Mouse (Mus musculus): ENCODE data around the gene Sgsm2. TPM values are rescaled to one million over a fixed set of nuclear protein-coding genes. Genes with fewer than 3 reads are reported as not detected.

Sgsm2 gene
- polyA plus RNA-seq, 1 experiment from 2014 or later, result 25.1 TPM

DNA sequence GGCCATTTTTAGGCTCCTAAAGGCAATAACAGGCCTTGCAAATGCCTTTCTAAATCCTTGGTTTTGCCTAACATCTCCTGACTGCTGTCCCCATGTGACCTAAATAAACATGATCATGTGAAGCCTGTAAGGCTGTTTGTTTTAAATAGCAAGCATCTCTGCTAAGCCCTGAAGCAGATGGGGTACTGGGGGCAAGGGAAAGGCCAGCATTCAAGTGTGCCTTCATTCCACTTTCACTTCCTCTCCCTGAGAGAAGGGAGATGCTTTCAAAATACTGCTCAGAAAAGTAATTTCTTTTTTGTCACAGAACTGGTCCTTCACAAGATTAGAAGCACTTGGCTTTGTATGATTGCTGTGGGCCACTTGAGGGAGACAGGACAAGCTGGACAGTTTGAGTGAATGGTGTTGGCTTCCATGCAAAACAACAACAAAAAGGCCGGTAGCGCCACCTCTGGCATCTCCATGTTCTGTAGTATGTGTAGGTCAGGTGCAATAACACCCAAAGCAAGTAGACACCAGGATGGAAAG lies 68.4 kb downstream of the Sgsm2 start:
- Histone ChIP-seq H3K4me3 (ENCODE audit: low read length) (no peak overlapping the region), H3K4me2 (ENCODE audit: low read length) (no peak overlapping the region), H3K27me3 (replicated peaks; ENCODE audit: control insufficient read depth, insufficient read depth, low read length) (no peaks in the 10 kb centered on the region), H3K36me3 (ENCODE audit: control insufficient read depth, insufficient read depth, low read length) (no peaks in the 10 kb centered on the region), H3K9me3 (ENCODE audit: control insufficient read depth, low read length) (no peaks in the 10 kb centered on the region), H3K4me1 (ENCODE audit: control insufficient read depth, insufficient read depth, low read depth, low read length) (peaks cover 17% of the 10 kb centered on the region), H3K9ac (ENCODE audit: low read depth, low read length) (no peak overlapping the region), H3K27ac (ENCODE audit: low read depth, low read length) (no peak overlapping the region)
- WGBS, result 30% methylated on average over 2 of the region's 2 CpGs
- no peak for ATAC-seq

DNA sequence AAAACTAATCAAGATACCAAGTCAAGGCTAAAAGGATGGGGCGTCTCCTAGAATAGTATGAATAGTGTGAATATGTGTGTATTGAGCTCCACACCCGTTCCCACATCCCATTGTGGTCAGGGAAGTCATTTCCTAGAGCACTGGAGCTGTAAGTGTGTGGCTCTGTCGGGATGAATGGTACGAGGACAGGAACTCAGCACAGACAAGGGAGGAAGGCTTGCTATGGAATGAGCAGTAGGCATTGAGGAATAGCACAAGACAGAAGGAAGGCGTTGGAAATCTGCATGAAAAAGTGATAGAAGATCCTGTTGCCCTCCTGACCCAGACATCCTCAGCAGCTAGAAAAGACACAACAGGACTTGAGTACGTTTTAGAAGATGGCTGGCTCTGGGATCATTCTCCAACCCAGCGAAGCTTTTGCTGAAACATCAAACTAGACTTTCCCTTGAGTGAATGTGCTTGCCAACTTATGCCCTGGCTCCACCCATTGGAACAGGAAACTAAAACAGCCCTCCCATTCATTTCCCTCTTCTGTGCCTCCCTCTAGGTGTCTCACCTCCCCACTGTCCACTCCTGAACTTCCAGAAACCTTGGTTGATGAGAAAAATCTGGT lies 69.0 kb downstream of the Sgsm2 start:
- no peak overlapping the region for H3K9ac ChIP-seq (ENCODE audit: low read depth, low read length)
- peaks cover 11% of the 10 kb centered on the region for H3K4me1 ChIP-seq (ENCODE audit: control insufficient read depth, insufficient read depth, low read depth, low read length)
- H3K4me2 ChIP-seq (ENCODE audit: low read length), result no peak overlapping the region
- H3K4me3 ChIP-seq (ENCODE audit: low read length), result no peak overlapping the region
- ATAC-seq, result no peak
- WGBS, result 74% methylated on average over 7 of the region's 7 CpGs
- H3K27me3 ChIP-seq (replicated peaks; ENCODE audit: control insufficient read depth, insufficient read depth, low read length), result no peaks in the 10 kb centered on the region
- no peaks in the 10 kb centered on the region for H3K36me3 ChIP-seq (ENCODE audit: control insufficient read depth, insufficient read depth, low read length)
- no peaks in the 10 kb centered on the region for H3K9me3 ChIP-seq (ENCODE audit: control insufficient read depth, low read length)
- no peak overlapping the region for H3K27ac ChIP-seq (ENCODE audit: low read depth, low read length)

DNA sequence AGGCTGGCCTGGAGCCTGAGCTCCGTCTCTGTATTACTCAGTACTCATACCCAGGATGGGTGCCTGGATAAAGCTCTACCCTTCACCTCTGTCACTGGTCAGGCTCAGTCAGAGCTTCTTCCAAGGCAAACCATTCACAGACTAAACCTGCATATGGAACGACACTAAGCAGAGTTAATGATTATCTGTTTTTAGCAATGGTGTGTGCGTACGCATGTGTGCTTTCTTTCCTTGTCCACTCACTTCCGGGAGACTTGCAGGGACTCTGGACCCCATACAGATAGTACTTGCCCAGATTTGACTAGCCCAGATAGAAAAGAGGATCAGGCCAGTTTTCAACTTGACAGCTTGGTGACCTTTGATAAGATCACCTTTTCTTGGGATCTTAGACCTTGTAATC lies 70.2 kb downstream of the Sgsm2 start:
- no peak overlapping the region for H3K4me2 ChIP-seq (ENCODE audit: low read length)
- H3K27ac ChIP-seq (ENCODE audit: low read depth, low read length), result no peak overlapping the region
- H3K27me3 ChIP-seq (replicated peaks; ENCODE audit: control insufficient read depth, insufficient read depth, low read length), result no peaks in the 10 kb centered on the region
- 87% methylated on average over 5 of the region's 5 CpGs for WGBS
- H3K4me1 ChIP-seq (ENCODE audit: control insufficient read depth, insufficient read depth, low read depth, low read length), result peaks cover 8% of the 10 kb centered on the region
- H3K9me3 ChIP-seq (ENCODE audit: control insufficient read depth, low read length), result no peaks in the 10 kb centered on the region
- H3K4me3 ChIP-seq (ENCODE audit: low read length), result no peak overlapping the region
- no peak for ATAC-seq
- no peaks in the 10 kb centered on the region for H3K36me3 ChIP-seq (ENCODE audit: control insufficient read depth, insufficient read depth, low read length)
- no peak overlapping the region for H3K9ac ChIP-seq (ENCODE audit: low read depth, low read length)

DNA sequence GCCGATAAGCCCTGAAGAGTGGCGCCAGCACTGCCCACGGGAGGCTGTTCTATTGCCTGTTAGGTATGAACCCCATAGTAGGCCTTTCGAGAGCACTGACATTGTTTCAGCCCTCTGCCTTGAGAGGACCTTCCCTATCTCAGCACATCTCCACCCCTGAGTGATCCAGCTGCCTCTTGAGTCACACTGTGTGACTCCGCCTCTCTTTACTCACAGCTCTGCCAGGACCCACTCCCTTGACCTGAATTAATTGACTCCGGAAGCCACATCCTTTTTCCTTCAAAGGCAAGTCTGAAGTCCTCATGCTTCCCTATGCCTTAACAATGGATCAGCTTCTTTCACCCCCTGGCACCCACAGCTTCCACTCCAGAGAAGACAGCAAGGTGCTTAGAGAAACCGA lies 70.7 kb downstream of the Sgsm2 start:
- WGBS, result 66% methylated on average over 7 of the region's 7 CpGs
- H3K9ac ChIP-seq (ENCODE audit: low read depth, low read length), result no peak overlapping the region
- no peak overlapping the region for H3K4me2 ChIP-seq (ENCODE audit: low read length)
- no peaks in the 10 kb centered on the region for H3K9me3 ChIP-seq (ENCODE audit: control insufficient read depth, low read length)
- ATAC-seq, result no peak
- H3K4me1 ChIP-seq (ENCODE audit: control insufficient read depth, insufficient read depth, low read depth, low read length), result peaks cover 8% of the 10 kb centered on the region
- no peaks in the 10 kb centered on the region for H3K27me3 ChIP-seq (replicated peaks; ENCODE audit: control insufficient read depth, insufficient read depth, low read length)
- no peak overlapping the region for H3K27ac ChIP-seq (ENCODE audit: low read depth, low read length)
- H3K4me3 ChIP-seq (ENCODE audit: low read length), result no peak overlapping the region
- no peaks in the 10 kb centered on the region for H3K36me3 ChIP-seq (ENCODE audit: control insufficient read depth, insufficient read depth, low read length)

DNA sequence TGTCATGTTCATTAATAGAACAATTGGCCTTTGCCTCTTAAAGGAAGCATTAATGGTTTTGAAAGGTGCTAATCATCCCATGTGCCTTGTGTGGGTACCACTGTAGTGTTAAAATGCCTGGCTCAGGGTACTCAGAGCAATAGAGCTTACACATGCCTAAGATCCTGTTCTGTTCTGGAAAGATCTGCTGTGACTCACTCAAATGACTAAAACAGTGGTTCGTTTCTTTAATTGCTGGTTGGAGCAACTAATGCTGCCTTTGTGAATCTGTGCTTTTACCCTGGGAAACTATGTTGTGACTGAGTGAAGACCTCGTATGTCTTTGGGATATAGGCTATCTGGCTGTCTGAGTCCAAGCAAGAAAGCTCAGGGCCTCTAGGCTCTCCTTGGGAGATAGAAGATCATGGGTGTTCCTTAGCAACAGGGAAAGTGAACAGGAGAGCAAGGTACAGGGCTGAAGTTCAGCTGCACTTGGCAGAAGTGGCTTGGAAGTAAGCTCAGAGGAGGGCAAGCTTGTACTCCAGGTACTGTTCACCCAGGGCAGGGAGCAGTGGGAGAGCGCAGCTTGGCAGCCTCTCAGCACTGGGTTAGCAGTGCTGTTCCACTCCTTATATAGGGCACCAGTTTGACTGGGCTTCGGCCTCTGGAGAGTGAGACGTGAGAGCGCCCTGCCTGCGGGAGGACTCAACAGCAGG lies 74.0 kb downstream of the Sgsm2 start:
- H3K4me1 ChIP-seq (ENCODE audit: control insufficient read depth, insufficient read depth, low read depth, low read length), result no peaks in the 10 kb centered on the region
- no peak overlapping the region for H3K4me3 ChIP-seq (ENCODE audit: low read length)
- no peak overlapping the region for H3K4me2 ChIP-seq (ENCODE audit: low read length)
- no peaks in the 10 kb centered on the region for H3K9me3 ChIP-seq (ENCODE audit: control insufficient read depth, low read length)
- H3K27ac ChIP-seq (ENCODE audit: low read depth, low read length), result no peak overlapping the region
- WGBS, result 79% methylated on average over 7 of the region's 7 CpGs
- no peak for ATAC-seq
- H3K9ac ChIP-seq (ENCODE audit: low read depth, low read length), result no peak overlapping the region
- 0 out of 2 replicates have a peak, but pooled peaks cover 4% of the 10 kb centered on the region for H3K36me3 ChIP-seq (ENCODE audit: control insufficient read depth, insufficient read depth, low read length)
- H3K27me3 ChIP-seq (replicated peaks; ENCODE audit: control insufficient read depth, insufficient read depth, low read length), result no peaks in the 10 kb centered on the region

DNA sequence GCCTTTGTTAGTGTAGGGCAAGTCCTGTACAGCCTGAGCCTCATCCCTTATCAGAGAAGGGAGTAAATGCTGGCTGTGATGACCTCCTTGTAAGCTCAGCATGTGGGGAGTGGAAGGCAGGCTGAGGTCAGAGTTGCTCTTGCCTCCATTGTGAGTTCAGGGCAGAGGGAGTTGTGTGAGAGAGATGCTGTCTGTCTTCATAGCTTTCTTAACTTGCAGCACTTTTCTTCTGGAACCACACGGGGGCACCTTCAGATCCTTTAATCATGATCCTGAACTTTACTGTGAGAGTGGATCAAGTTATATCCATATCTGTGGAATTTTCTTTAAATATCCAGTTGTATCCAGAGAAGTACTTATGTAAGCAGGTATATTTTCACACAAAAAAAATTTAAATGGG lies 75.4 kb downstream of the Sgsm2 start:
- 25% methylated on average over 1 of the region's 1 CpGs for WGBS
- no peaks in the 10 kb centered on the region for H3K27me3 ChIP-seq (replicated peaks; ENCODE audit: control insufficient read depth, insufficient read depth, low read length)
- ATAC-seq, result peak; percentile 54; the same call in 1 of the 2 replicates

DNA sequence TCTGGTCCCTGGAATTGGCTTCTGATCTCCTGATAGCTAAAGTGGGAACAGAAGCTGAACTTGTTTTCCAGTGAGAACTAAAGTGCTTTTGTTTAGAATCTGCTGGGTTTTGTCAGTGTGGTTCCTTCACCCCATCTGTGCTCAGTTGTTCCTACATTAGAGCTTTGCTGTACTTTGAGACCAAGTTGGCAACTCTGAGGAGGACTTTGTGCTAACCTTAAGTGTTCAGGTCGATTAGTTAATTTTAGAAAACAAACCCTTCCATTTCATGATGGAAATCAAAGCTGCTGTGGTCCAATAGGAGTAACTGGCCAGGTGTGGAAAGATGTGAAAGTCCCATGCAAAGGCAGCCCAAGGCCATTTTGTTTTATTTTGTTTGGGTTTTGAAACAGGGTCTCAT lies 75.9 kb downstream of the Sgsm2 start:
- H3K4me3 ChIP-seq (ENCODE audit: low read length), result no peak overlapping the region
- H3K27me3 ChIP-seq (replicated peaks; ENCODE audit: control insufficient read depth, insufficient read depth, low read length), result no peaks in the 10 kb centered on the region
- no peaks in the 10 kb centered on the region for H3K9me3 ChIP-seq (ENCODE audit: control insufficient read depth, low read length)
- WGBS, result 69% methylated on average over 1 of the region's 1 CpGs
- 0 out of 2 replicates have a peak, but pooled peaks cover 10% of the 10 kb centered on the region for H3K36me3 ChIP-seq (ENCODE audit: control insufficient read depth, insufficient read depth, low read length)
- no peak overlapping the region for H3K9ac ChIP-seq (ENCODE audit: low read depth, low read length)
- ATAC-seq, result no peak
- H3K4me1 ChIP-seq (ENCODE audit: control insufficient read depth, insufficient read depth, low read depth, low read length), result no peaks in the 10 kb centered on the region
- H3K27ac ChIP-seq (ENCODE audit: low read depth, low read length), result no peak overlapping the region
- H3K4me2 ChIP-seq (ENCODE audit: low read length), result no peak overlapping the region

More for the DNA sequence above, 75.4 kb downstream of the Sgsm2 start:
- no peak overlapping the region for H3K4me3 ChIP-seq (ENCODE audit: low read length)
- H3K4me1 ChIP-seq (ENCODE audit: control insufficient read depth, insufficient read depth, low read depth, low read length), result no peaks in the 10 kb centered on the region
- 0 out of 2 replicates have a peak, but pooled peaks cover 10% of the 10 kb centered on the region for H3K36me3 ChIP-seq (ENCODE audit: control insufficient read depth, insufficient read depth, low read length)
- H3K9me3 ChIP-seq (ENCODE audit: control insufficient read depth, low read length), result no peaks in the 10 kb centered on the region
- no peak overlapping the region for H3K4me2 ChIP-seq (ENCODE audit: low read length)
- no peak overlapping the region for H3K27ac ChIP-seq (ENCODE audit: low read depth, low read length)
- H3K9ac ChIP-seq (ENCODE audit: low read depth, low read length), result no peak overlapping the region

DNA sequence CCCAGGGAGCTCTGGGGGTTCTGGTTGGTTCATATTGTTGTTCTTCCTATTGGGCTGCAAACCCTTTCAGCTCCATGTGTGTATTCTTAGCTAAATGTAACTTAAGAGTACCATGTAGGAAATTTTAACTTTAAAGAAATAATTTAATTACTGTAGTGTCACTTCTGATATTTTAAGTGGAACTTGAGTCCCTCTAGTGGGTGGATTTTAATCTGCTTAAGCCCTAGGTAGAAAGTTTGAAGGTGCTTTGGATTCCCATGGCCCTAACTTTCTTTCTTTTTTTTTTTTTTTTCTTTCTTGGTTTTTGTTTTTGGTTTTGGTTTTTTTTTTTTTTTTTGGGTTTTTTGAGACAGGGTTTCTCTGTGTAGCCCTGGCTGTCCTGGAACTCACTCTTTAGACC lies 81.1 kb downstream of the Sgsm2 start:
- Histone ChIP-seq H3K36me3 (ENCODE audit: control insufficient read depth, insufficient read depth, low read length) (0 out of 2 replicates have a peak, but pooled peaks cover 10% of the 10 kb centered on the region), H3K27ac (ENCODE audit: low read depth, low read length) (no peak overlapping the region), H3K4me3 (ENCODE audit: low read length) (no peak overlapping the region), H3K4me1 (ENCODE audit: control insufficient read depth, insufficient read depth, low read depth, low read length) (no peaks in the 10 kb centered on the region), H3K9me3 (ENCODE audit: control insufficient read depth, low read length) (no peaks in the 10 kb centered on the region), H3K27me3 (replicated peaks; ENCODE audit: control insufficient read depth, insufficient read depth, low read length) (no peaks in the 10 kb centered on the region), H3K9ac (ENCODE audit: low read depth, low read length) (no peak overlapping the region), H3K4me2 (ENCODE audit: low read length) (no peak overlapping the region)
- no peak for ATAC-seq

DNA sequence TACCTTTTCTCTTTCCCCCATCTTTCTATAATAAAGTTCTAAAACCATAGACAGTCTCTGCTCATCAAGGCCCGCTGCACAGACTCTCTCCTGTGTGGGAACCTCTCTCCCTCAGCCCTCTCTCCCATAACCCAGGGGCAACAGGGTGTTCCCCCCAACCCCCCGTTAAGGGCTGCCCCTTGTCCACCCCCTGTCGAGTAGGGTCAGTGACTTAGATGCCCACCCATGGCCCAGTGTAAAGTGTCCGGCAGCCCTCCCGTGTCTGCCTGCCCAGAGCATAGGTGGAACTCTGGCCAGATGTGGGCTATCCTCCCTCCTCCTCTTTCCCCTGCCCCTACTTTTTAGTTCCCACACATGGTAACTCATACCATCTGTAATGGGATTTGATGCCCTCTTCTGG lies 85.3 kb downstream of the Sgsm2 start:
- H3K9me3 ChIP-seq (ENCODE audit: control insufficient read depth, low read length), result no peaks in the 10 kb centered on the region
- no peaks in the 10 kb centered on the region for H3K4me1 ChIP-seq (ENCODE audit: control insufficient read depth, insufficient read depth, low read depth, low read length)
- no peak overlapping the region for H3K27ac ChIP-seq (ENCODE audit: low read depth, low read length)
- H3K4me3 ChIP-seq (ENCODE audit: low read length), result no peak overlapping the region
- no peak for ATAC-seq
- no peak overlapping the region for H3K9ac ChIP-seq (ENCODE audit: low read depth, low read length)
- no peaks in the 10 kb centered on the region for H3K27me3 ChIP-seq (replicated peaks; ENCODE audit: control insufficient read depth, insufficient read depth, low read length)
- H3K4me2 ChIP-seq (ENCODE audit: low read length), result no peak overlapping the region
- peaks cover 3% of the 10 kb centered on the region; the same call in 1 of the 2 replicates for H3K36me3 ChIP-seq (ENCODE audit: control insufficient read depth, insufficient read depth, low read length)
- WGBS, result 71% methylated on average over 5 of the region's 5 CpGs

All from hindbrain, embryonic 16.5 days (tissue).